Mouse (Mus musculus): ENCODE measurements around the gene A030003K21Rik. TPM values are rescaled to one million over a fixed set of nuclear protein-coding genes. Genes with fewer than 3 reads are reported as not detected.
"Not testable (repeated sequence)": the region's sequence is repeated elsewhere in the genome, so short reads cannot be mapped to it uniquely, and the experiment has no call there.

A030003K21Rik gene
- polyA plus RNA-seq, 1 experiment from 2014 or later = not detected

DNA sequence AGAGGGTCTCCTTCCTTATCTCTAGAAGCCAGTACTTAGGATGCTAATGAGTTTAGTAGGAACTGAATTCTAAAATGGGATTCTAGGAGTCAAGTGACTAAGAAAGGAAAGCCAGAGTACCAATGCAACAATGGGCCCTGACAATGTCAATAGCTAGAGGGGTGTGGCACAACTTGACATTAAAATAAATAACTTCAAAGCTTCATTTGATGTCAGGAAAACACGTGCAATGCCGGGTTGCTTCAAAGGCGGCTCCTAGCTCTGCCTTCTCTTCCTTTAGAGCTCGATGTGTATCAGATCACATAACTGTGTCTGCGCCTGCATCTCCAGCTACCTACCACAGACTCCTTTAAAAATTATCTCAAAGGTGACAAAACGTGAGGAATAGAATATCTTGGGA is 30.7 kb upstream of the A030003K21Rik start:
- no peak overlapping the region for H3K4me2 ChIP-seq (ENCODE audit: low read depth, low read length)
- no peaks in the 10 kb centered on the region for H3K27me3 ChIP-seq (replicated peaks; ENCODE audit: control insufficient read depth, insufficient read depth, low read length)
- H3K4me1 ChIP-seq (ENCODE audit: control insufficient read depth, insufficient read depth, low read length) = no peaks in the 10 kb centered on the region
- H3K4me3 ChIP-seq (ENCODE audit: low read depth, low read length) = no peak overlapping the region
- no peak overlapping the region for H3K9ac ChIP-seq (ENCODE audit: low read depth, low read length)
- H3K9me3 ChIP-seq (ENCODE audit: control insufficient read depth, low read length) = no peaks in the 10 kb centered on the region
- H3K27ac ChIP-seq (replicated peaks; ENCODE audit: low read depth, low read length) = no peak overlapping the region
- DNase-seq (ENCODE audit: low spot score) (no peak), ATAC-seq (ENCODE audit: low read depth) (no peak)
- H3K36me3 ChIP-seq (ENCODE audit: control insufficient read depth, insufficient read depth, low read length) = no peaks in the 10 kb centered on the region
- WGBS = 71% methylated on average over 6 of the region's 6 CpGs

DNA sequence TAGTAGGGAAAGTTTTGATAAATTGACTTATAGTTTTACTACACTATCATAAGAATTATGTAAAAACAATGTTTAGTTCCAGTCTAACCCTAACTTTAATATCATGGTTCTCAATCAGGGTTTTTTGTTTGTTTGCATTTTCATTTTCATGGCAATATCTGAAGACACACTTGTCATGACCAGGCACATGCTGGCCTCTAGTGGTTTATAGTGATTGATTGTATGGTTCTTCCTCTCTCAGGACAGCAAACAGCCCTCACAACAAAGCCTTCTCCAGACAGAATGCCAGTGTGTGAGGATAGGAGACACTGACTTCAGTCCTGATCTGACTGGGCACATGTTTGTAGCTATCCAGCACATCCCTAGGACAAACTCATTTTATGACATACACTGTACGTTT is 30.1 kb upstream of the A030003K21Rik start:
- Histone ChIP-seq H3K4me1 (ENCODE audit: control insufficient read depth, insufficient read depth, low read length) (no peaks in the 10 kb centered on the region), H3K4me3 (ENCODE audit: low read depth, low read length) (no peak overlapping the region), H3K4me2 (ENCODE audit: low read depth, low read length) (no peak overlapping the region), H3K27ac (replicated peaks; ENCODE audit: low read depth, low read length) (no peak overlapping the region), H3K36me3 (ENCODE audit: control insufficient read depth, insufficient read depth, low read length) (no peaks in the 10 kb centered on the region), H3K27me3 (replicated peaks; ENCODE audit: control insufficient read depth, insufficient read depth, low read length) (no peaks in the 10 kb centered on the region), H3K9me3 (ENCODE audit: control insufficient read depth, low read length) (no peaks in the 10 kb centered on the region), H3K9ac (ENCODE audit: low read depth, low read length) (no peak overlapping the region)
- 88% methylated on average over 1 of the region's 1 CpGs for WGBS
- DNase-seq (ENCODE audit: low spot score) (no peak), ATAC-seq (ENCODE audit: low read depth) (no peak)

DNA sequence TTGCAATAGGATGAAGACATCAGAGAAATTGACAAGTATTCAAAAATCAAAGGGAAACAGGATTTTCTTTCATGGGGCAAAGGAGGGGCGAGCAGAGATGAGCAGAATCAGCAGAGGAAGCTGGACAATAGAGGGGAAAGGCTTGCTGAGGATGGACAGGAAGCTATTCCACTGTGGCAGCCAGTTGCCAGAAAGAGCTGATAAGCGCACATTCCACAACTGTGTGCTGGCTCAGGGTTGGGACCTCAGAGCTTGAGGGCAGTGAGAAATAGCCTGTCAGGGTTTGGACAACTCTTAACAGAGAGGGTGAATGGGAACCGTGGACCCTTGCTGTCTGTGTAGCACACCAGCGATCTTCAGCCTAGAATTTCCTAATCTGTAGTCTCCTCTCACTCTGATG is 28.9 kb upstream of the A030003K21Rik start:
- 57% methylated on average over 4 of the region's 4 CpGs for WGBS
- Histone ChIP-seq H3K27ac (replicated peaks; ENCODE audit: low read depth, low read length) (no peak overlapping the region), H3K27me3 (replicated peaks; ENCODE audit: control insufficient read depth, insufficient read depth, low read length) (no peaks in the 10 kb centered on the region), H3K36me3 (ENCODE audit: control insufficient read depth, insufficient read depth, low read length) (no peaks in the 10 kb centered on the region), H3K9ac (ENCODE audit: low read depth, low read length) (no peak overlapping the region), H3K9me3 (ENCODE audit: control insufficient read depth, low read length) (no peaks in the 10 kb centered on the region), H3K4me3 (ENCODE audit: low read depth, low read length) (no peak overlapping the region), H3K4me1 (ENCODE audit: control insufficient read depth, insufficient read depth, low read length) (no peaks in the 10 kb centered on the region), H3K4me2 (ENCODE audit: low read depth, low read length) (no peak overlapping the region)
- ATAC-seq (ENCODE audit: low read depth) (no peak), DNase-seq (ENCODE audit: low spot score) (no peak)

DNA sequence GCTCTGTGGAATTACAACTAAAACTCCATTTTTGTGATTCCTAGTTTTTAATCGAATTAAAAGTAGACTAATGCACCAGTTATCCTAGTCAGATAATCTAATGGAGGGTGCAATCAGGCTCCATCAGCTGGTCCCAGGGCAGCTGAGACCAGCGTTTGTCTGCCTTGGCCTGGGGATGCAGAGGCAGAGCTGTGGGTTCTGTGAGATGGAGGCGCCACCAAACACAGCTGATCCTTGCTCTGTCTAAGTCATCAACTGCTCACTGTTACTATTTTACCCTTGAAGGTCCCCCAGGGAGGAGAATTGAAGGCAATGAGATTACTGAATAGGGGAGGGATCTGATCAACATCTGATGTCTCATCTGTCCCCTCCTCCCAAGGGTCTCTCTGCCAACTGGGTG is 23.2 kb upstream of the A030003K21Rik start:
- no peak for DNase-seq (ENCODE audit: low spot score)
- no peak overlapping the region for H3K27ac ChIP-seq (replicated peaks; ENCODE audit: low read depth, low read length)
- no peaks in the 10 kb centered on the region for H3K4me1 ChIP-seq (ENCODE audit: control insufficient read depth, insufficient read depth, low read length)
- H3K4me2 ChIP-seq (ENCODE audit: low read depth, low read length) = no peak overlapping the region
- no peaks in the 10 kb centered on the region for H3K27me3 ChIP-seq (replicated peaks; ENCODE audit: control insufficient read depth, insufficient read depth, low read length)
- WGBS = 67% methylated on average over 3 of the region's 3 CpGs
- ATAC-seq (ENCODE audit: low read depth) = no peak
- no peak overlapping the region for H3K4me3 ChIP-seq (ENCODE audit: low read depth, low read length)
- no peak overlapping the region for H3K9ac ChIP-seq (ENCODE audit: low read depth, low read length)
- H3K9me3 ChIP-seq (ENCODE audit: control insufficient read depth, low read length) = 0 out of 2 replicates have a peak, but pooled peaks cover 5% of the 10 kb centered on the region
- no peaks in the 10 kb centered on the region for H3K36me3 ChIP-seq (ENCODE audit: control insufficient read depth, insufficient read depth, low read length)

DNA sequence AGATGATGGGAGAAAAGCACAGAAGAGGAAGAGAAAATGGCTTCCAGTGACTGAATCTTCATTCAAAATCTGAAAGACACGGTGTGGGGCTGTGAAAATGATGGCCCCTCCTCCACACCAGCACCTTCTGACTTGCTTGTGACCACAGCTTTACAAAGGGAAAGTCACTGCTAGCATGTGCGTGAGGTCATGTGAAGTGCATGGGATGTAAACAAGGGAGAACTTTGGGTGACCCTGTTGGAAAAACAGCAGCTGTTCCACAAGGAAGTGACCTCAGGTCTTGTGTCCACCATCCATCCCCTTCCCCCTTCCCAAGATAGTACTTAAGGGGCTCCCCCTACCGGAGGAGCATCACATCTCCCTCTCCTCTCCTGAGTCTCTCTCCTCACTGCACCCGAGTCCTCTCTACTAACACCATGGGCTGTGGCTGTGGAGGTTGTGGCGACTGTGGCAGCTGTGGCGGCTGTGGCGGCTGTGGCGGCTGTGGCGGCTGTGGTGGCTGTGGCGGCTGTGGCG is 16.7 kb upstream of the A030003K21Rik start, which contains the start of gene Gm47955:
TSS of gene Gm47955 (plus strand) at position 417 of the 516 bp plus-strand sequence.
- Histone ChIP-seq H3K27ac (replicated peaks; ENCODE audit: low read depth, low read length) (no peak within 1 kb of the TSS), H3K4me2 (ENCODE audit: low read depth, low read length) (no peak within 1 kb of the TSS), H3K4me1 (ENCODE audit: control insufficient read depth, insufficient read depth, low read length) (no peaks in the 10 kb centered on the region), H3K27me3 (replicated peaks; ENCODE audit: control insufficient read depth, insufficient read depth, low read length) (no peaks in the 10 kb centered on the region), H3K9ac (ENCODE audit: low read depth, low read length) (no peak within 1 kb of the TSS), H3K4me3 (ENCODE audit: low read depth, low read length) (no peak within 1 kb of the TSS), H3K36me3 (ENCODE audit: control insufficient read depth, insufficient read depth, low read length) (no peaks in the 10 kb centered on the region), H3K9me3 (ENCODE audit: control insufficient read depth, low read length) (0 out of 2 replicates have a peak, but pooled peaks cover 5% of the 10 kb centered on the region)
- no peak for ATAC-seq (ENCODE audit: low read depth)
- WGBS = 94% methylated on average over 11 of the region's 11 CpGs
- DNase-seq (ENCODE audit: low spot score) = no peak

DNA sequence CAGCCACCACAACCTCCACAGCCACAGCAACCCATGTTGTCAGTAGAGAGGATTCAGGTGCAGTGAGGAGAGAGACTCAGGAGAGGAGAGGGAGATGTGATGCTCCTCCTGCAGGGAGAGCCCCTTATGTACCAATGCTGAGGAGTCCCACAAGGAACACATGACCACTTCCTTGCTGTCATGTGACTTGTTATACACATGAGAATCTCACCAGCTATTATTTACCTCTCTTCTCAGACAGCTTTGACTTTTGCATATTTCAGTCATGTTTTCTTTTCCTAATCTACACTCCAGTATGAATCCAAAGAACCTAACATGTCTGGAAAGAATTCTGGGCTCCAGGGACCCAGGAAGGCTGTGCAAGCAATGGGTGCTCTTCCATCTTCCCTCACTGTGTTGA is 12.7 kb upstream of the A030003K21Rik start, which contains the start of gene Gm7544:
TSS of gene Gm7544 (minus strand) at position 101 of the 400 bp plus-strand sequence.
- not testable (repeated sequence) for H3K27me3 ChIP-seq (replicated peaks; ENCODE audit: control insufficient read depth, insufficient read depth, low read length); H3K27ac ChIP-seq (replicated peaks; ENCODE audit: low read depth, low read length); H3K4me1 ChIP-seq (ENCODE audit: control insufficient read depth, insufficient read depth, low read length); H3K4me2 ChIP-seq (ENCODE audit: low read depth, low read length); DNase-seq (ENCODE audit: low spot score); H3K9me3 ChIP-seq (ENCODE audit: control insufficient read depth, low read length); H3K36me3 ChIP-seq (ENCODE audit: control insufficient read depth, insufficient read depth, low read length); H3K4me3 ChIP-seq (ENCODE audit: low read depth, low read length); ATAC-seq (ENCODE audit: low read depth); H3K9ac ChIP-seq (ENCODE audit: low read depth, low read length)

DNA sequence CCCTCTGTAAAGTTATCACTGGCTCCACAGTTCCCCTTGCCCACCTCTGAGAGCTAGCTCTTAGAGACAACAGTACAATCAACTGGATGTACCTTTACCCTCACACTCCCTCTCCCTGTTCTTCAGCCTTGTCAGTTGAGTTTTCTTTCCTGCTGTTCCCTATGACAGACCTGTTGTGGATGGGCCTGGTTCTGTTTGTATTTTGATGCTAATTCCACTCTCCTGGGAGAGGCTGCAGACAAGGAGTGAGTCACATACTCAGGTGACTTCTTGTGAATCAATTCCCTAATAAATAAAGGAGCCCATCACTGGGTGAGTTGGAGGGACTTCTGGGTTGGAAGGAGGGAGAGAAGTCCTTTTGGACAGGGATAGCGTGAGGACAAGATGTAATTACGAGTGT is 5.4 kb upstream of the A030003K21Rik start:
- Histone ChIP-seq H3K27ac (replicated peaks; ENCODE audit: low read depth, low read length) (no peak overlapping the region), H3K27me3 (replicated peaks; ENCODE audit: control insufficient read depth, insufficient read depth, low read length) (no peaks in the 10 kb centered on the region), H3K4me1 (ENCODE audit: control insufficient read depth, insufficient read depth, low read length) (no peaks in the 10 kb centered on the region), H3K9me3 (ENCODE audit: control insufficient read depth, low read length) (no peaks in the 10 kb centered on the region), H3K4me2 (ENCODE audit: low read depth, low read length) (no peak overlapping the region), H3K36me3 (ENCODE audit: control insufficient read depth, insufficient read depth, low read length) (no peaks in the 10 kb centered on the region), H3K9ac (ENCODE audit: low read depth, low read length) (no peak overlapping the region), H3K4me3 (ENCODE audit: low read depth, low read length) (no peak overlapping the region)
- DNase-seq (ENCODE audit: low spot score) (no peak), ATAC-seq (ENCODE audit: low read depth) (no peak)
- WGBS = 86% methylated on average over 2 of the region's 2 CpGs

DNA sequence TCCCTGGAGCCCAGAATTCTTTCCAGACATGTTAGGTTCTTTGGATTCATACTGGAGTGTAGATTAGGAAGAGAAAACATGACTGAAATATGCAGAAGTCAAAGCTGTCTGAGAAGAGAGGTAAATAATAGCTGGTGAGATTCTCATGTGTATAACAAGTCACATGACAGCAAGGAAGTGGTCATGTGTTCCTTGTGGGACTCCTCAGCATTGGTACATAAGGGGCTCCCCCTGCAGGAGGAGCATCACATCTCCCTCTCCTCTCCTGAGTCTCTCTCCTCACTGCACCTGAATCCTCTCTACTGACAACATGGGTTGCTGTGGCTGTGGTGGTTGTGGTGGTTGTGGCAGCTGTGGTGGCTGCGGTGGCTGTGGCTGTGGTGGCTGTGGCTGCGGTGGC is 2.8 kb upstream of the A030003K21Rik start:
- H3K27ac ChIP-seq (replicated peaks; ENCODE audit: low read depth, low read length); ATAC-seq (ENCODE audit: low read depth); H3K9me3 ChIP-seq (ENCODE audit: control insufficient read depth, low read length); DNase-seq (ENCODE audit: low spot score); H3K9ac ChIP-seq (ENCODE audit: low read depth, low read length); H3K4me2 ChIP-seq (ENCODE audit: low read depth, low read length); H3K4me3 ChIP-seq (ENCODE audit: low read depth, low read length); H3K4me1 ChIP-seq (ENCODE audit: control insufficient read depth, insufficient read depth, low read length); H3K27me3 ChIP-seq (replicated peaks; ENCODE audit: control insufficient read depth, insufficient read depth, low read length); H3K36me3 ChIP-seq (ENCODE audit: control insufficient read depth, insufficient read depth, low read length): not testable (repeated sequence)
- WGBS = 100% methylated on average over 1 of the region's 2 CpGs

DNA sequence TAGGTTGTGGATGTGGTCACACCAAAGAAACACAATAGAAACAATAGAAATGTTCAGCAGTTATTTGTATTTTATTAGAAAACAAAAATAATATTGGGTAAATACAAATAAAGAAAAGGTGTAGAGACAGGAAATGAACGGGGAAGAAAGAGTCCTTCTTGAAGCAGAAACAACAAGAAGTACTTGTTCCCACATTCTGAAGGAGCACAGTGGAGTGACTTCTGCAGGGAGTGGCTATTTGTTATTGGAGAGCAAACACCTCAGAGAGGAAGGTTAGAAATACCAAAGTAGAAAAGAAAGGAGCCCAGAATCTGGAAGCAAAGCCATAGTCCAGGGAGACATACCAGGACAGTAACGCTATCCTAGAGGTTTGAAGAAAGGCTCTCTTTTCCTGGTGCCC is 683 bp downstream of the A030003K21Rik start:
- WGBS = 83% methylated on average over 1 of the region's 2 CpGs
- not testable (repeated sequence) for H3K9ac ChIP-seq (ENCODE audit: low read depth, low read length); H3K27me3 ChIP-seq (replicated peaks; ENCODE audit: control insufficient read depth, insufficient read depth, low read length); H3K9me3 ChIP-seq (ENCODE audit: control insufficient read depth, low read length); H3K27ac ChIP-seq (replicated peaks; ENCODE audit: low read depth, low read length); H3K4me2 ChIP-seq (ENCODE audit: low read depth, low read length); DNase-seq (ENCODE audit: low spot score); H3K36me3 ChIP-seq (ENCODE audit: control insufficient read depth, insufficient read depth, low read length); H3K4me3 ChIP-seq (ENCODE audit: low read depth, low read length); H3K4me1 ChIP-seq (ENCODE audit: control insufficient read depth, insufficient read depth, low read length); ATAC-seq (ENCODE audit: low read depth)
